Comparison of ENCODE assay signal across 9 mouse cellular contexts in genomic region chr6:117279297-117279696, GRCm38 (mm10).
DNase-seq lines count a peak whose midpoint lies in the region; ATAC-seq lines count a peak whose summit lies in the region.
"Had no signal": no experiment of that assay in that cellular context is flagged by ENCODE, and none has a peak within 500 bp of the region (broad histone marks: within the 10 kb centered on the region; RNA-seq: fewer than 3 reads in every experiment).

No protein-coding gene starts in this region.

- 0 out of 2 replicates have a peak overlapping the region, but pooled peaks have one; percentile 56 for H3K27ac ChIP-seq in forebrain, embryonic 10.5 days
- H3K27ac ChIP-seq in forebrain, embryonic 12.5 days: no peak overlapping the region
- peak overlapping the region; percentile 69 for H3K27ac ChIP-seq in heart, embryonic 13.5 days (replicated peaks)
- H3K27ac ChIP-seq: kidney, embryonic 15.5 days had no signal

- H3K27me3 ChIP-seq in forebrain, embryonic 10.5 days (ENCODE audit: poor library complexity, severe bottlenecking): no peaks in the 10 kb centered on the region
- no peaks in the 10 kb centered on the region for H3K27me3 ChIP-seq in forebrain, embryonic 12.5 days
- no peaks in the 10 kb centered on the region for H3K27me3 ChIP-seq in heart, embryonic 13.5 days (replicated peaks)

- no peak for ATAC-seq in forebrain, embryonic 12.5 days (ENCODE audit: low FRiP score)
- ATAC-seq in heart, embryonic 13.5 days (ENCODE audit: extremely low read depth, insufficient number of reproducible peaks, low FRiP score, low TSS enrichment): no peak

- no peak overlapping the region for H3K4me3 ChIP-seq in forebrain, embryonic 10.5 days
- H3K4me3 ChIP-seq in forebrain, embryonic 12.5 days (replicated peaks): no peak overlapping the region
- no peak overlapping the region for H3K4me3 ChIP-seq in heart, embryonic 13.5 days
- H3K4me3 ChIP-seq: kidney, embryonic 15.5 days had no signal

- DNase-seq in forebrain, embryonic 10.5 days (ENCODE audit: extremely low spot score, low spot score): no peak
- DNase-seq in layer of hippocampus, postnatal 10 days (ENCODE audit: low spot score in 2 of 2): peak; percentile 14 to 20
- no peak for DNase-seq in layer of hippocampus, postnatal 14 days (ENCODE audit: low spot score in 2 of 2)
- peak; percentile 14 to 24 for DNase-seq in cerebellum, adult 18-20 months
- DNase-seq in spleen, postnatal 10 days (ENCODE audit: low spot score in 2 of 2): no peak
- DNase-seq in thymus, postnatal 4 days: no peak

- H3K9ac ChIP-seq in forebrain, embryonic 12.5 days: no peak overlapping the region
- 0 out of 2 replicates have a peak overlapping the region, but pooled peaks have one; percentile 45 for H3K9ac ChIP-seq in heart, embryonic 13.5 days
- H3K9ac ChIP-seq: kidney, embryonic 15.5 days had no signal

- no peaks in the 10 kb centered on the region for H3K36me3 ChIP-seq in forebrain, embryonic 10.5 days (replicated peaks)
- H3K36me3 ChIP-seq in forebrain, embryonic 12.5 days (replicated peaks): no peaks in the 10 kb centered on the region
- no peaks in the 10 kb centered on the region for H3K36me3 ChIP-seq in heart, embryonic 13.5 days
- H3K36me3 ChIP-seq: kidney, embryonic 15.5 days had no signal

- H3K4me2 ChIP-seq in forebrain, embryonic 12.5 days: no peak overlapping the region
- H3K4me2 ChIP-seq in heart, embryonic 13.5 days: peak overlapping the region; percentile 40
- H3K4me2 ChIP-seq: kidney, embryonic 15.5 days had no signal

- H3K4me1 ChIP-seq in forebrain, embryonic 10.5 days: peaks cover 12% of the 10 kb centered on the region
- peaks cover 4% of the 10 kb centered on the region for H3K4me1 ChIP-seq in forebrain, embryonic 12.5 days
- peaks cover 49% of the 10 kb centered on the region for H3K4me1 ChIP-seq in heart, embryonic 13.5 days

- H3K9me3 ChIP-seq in forebrain, embryonic 10.5 days: no peaks in the 10 kb centered on the region
- H3K9me3 ChIP-seq in forebrain, embryonic 12.5 days: no peaks in the 10 kb centered on the region
- no peaks in the 10 kb centered on the region for H3K9me3 ChIP-seq in heart, embryonic 13.5 days
- H3K9me3 ChIP-seq: kidney, embryonic 15.5 days had no signal

Comparison
In these comparisons a context has a peak if more than half of its experiments do, and no peak if none do; other contexts are left out.
1. DNase-seq: peak in layer of hippocampus, postnatal 10 days (2 of 2) and cerebellum, adult 18-20 months (2 of 2); none in forebrain, embryonic 10.5 days (single experiment), layer of hippocampus, postnatal 14 days (0 of 2), spleen, postnatal 10 days (0 of 2) and thymus, postnatal 4 days (single experiment).